Mouse (Mus musculus) neural tube, embryonic 10.5 days (tissue): Measurements from ENCODE around the gene Mfsd7a.
"Not testable (repeated sequence)": the region's sequence is repeated elsewhere in the genome, so short reads cannot be mapped to it uniquely, and the experiment has no call there.

Experiments used
- DNase-seq: peaks from one replicate; pipeline ENCODE4 v3.0.0-alpha.2; 2017; ENCODE audit warnings: low spot score; ENCODE audit errors: extremely low spot score

Mfsd7a gene

DNA sequence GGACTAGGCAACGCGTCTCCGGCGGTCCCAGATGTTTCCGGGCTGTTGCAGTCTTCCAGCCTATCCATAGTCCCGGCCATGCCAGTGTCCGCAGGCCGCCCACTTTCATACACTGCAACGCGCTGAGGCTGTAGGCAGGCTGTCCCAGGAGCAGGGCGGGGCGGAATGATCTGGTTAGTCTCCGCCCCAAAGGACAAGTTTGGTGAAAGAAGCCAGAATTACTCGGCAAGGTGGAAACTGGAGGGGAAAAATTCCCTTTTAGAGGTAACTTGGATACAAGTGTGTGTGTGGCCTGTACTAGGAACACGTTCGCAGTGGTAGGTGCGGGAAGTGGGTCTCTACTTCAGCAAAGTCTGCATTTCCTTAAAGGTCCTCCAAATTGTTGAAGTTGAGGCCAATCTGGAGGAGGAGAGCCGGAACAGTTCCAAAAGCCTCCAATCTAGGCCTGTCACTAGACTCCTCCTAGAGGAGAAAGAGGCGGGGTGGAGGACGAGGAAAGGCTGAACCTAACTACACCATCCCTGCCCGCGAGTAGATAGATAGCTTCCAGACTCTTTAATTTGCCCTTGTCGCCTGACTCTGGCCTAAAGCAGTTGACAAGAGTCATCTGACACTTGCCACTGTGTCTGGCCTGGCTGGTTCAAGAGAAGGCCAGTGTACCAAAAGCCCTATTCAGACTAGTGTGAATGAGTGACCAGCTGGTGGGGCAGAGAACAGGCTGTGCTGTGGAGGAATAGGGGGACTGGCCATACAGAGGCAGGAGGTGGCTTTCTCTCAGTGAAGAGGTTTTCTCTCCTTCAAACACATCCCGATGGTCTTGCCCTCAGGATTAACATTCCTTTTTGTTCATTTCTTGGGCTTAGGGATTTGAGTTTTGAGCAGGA lies at the start of gene Mfsd7a:
Gene Mfsd7a, minus strand, starts transcription at position 107 of the 884 bp plus-strand sequence.
- DNase-seq, result peak; percentile 59

- not testable (repeated sequence) for DNase-seq
Observed at GRCm38 (mm10) chr5:108486148-108486547, 37.5 kb upstream of the Mfsd7a start.

DNA sequence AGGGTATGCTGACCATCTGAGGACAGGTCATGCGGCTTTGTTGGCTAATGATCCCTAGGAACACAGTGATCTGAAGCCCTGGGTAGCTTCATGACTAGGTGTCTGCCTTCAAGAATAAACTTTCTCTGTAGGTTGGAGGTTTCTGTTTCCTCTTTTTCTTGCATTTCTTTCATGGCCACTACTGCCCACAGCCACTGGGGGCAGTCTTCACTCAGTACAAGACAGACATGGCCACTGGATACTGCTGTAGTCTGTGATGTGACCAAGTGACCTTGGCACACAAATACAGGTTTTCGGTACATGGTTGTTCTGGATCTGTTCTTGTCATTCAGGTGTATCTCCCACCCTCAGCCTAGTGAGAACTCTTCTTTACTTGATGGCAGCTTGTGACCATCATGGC lies 36.5 kb upstream of the Mfsd7a start:
- DNase-seq, result peak; percentile 35

GRCm38 (mm10) chr5:108483006-108483405 lies 34.3 kb upstream of the Mfsd7a start:
- no peak for DNase-seq

DNA sequence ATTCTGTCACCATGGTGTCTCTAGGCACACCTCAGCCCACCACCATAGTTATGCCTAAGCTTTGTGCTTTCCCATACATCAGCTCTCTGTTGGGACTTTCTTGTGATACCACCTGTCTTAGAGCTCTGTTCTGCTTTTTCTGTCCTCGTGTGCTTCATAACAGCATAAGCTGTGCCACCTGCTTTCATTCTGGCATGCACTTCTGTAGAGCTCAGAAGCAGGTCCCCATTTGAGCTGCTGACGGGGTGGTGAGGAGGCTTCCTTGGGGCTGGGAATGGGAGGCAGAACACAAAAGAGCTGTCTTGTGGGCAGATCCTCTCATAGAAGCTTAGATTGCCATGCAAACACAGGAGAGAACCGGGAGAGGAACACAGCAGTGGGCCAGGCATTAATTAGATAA lies 27.3 kb upstream of the Mfsd7a start:
- no peak for DNase-seq

- no peak for DNase-seq
Observed at GRCm38 (mm10) chr5:108473737-108474136, 25.0 kb upstream of the Mfsd7a start.

GRCm38 (mm10) chr5:108469617-108470016 lies 20.9 kb upstream of the Mfsd7a start:
- DNase-seq, result no peak

DNA sequence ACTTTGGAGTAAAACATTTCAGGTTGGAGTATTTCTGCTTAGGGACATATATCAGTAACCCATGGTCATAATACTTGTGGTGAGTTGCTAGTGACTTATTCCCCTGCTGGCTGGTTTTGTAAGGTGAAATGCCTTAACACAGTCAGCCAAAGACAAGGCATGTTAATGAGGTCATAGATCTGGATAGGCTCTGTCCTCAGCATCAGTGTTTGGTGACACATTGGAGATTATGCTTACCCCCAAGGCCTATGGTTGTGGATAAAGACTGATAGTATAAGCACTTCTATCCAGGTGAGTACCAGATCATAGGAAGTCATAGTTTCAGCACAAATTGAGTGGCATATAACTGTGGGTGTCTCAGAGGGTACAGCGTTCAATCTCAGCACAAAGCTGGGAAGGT lies 18.0 kb upstream of the Mfsd7a start:
- DNase-seq, result no peak

- no peak for DNase-seq
Observed at GRCm38 (mm10) chr5:108465131-108465891, 16.6 kb upstream of the Mfsd7a start.

DNA sequence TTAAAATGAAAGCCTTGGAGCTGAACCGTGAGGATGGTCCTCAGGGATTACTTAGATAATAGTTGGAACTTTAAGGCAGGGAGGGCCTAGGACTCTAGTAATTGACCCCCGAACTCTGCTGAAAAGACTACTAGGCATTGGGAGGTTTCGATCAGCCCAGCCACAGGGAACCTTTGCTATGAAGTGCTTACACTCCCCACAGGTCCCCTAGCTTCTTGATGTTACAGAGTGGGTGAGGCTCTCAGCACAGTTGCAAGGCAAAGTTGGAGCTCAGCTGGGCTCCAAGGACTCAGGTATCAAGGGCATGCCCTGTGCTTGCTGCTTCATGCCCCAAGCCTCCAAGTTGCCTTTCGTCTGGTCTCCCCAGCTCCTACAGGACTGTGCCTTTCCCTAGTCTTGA lies 13.8 kb upstream of the Mfsd7a start:
- no peak for DNase-seq

GRCm38 (mm10) chr5:108461082-108462065 lies 12.7 kb upstream of the Mfsd7a start, which contains the start of gene Pcgf3:
Gene Pcgf3, plus strand, starts transcription at chr5:108461232.
- peak; percentile 96 for DNase-seq

DNA sequence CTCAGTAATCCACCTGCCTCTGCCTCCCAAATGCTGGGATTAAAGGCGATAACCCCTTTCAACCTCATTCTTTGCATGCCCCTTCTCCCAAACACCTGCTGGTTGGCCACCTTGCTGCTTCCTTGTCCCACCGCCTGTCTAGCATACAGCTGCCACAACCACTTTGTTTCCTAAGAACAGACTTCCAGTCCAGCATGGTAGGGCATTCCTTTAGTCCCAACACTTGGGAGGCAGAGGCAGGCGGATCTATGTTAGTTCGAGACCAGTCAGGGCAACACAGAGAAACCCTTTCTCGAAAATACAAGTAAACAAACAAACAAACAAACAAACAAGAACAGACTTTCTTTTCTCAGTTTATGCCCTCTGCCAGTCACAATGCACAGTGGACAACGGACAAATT lies 11.8 kb upstream of the Mfsd7a start:
- no peak for DNase-seq

DNA sequence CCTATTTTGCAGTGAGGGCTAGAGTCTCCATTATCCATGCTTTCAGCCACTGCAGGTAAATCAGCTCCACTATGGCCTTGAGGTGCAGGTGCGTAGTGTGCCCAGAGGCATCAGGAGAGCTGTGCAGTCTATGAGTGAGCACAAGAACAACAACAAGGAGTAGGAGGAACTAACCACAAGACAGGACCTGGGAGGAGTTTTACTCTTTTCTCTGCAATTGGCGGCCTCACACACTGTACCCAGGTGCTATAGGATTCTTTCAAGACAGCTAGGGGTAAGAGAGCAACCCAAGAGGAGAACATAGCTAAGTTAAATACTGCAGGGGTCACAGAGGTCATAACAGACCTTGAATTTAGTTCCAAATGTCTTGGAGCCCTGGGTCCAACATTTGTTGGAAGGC lies 10.0 kb upstream of the Mfsd7a start:
- no peak for DNase-seq

GRCm38 (mm10) chr5:108454094-108454493 lies 5.4 kb upstream of the Mfsd7a start:
- no peak for DNase-seq

GRCm38 (mm10) chr5:108452422-108452821 lies 3.7 kb upstream of the Mfsd7a start:
- DNase-seq, result no peak

DNA sequence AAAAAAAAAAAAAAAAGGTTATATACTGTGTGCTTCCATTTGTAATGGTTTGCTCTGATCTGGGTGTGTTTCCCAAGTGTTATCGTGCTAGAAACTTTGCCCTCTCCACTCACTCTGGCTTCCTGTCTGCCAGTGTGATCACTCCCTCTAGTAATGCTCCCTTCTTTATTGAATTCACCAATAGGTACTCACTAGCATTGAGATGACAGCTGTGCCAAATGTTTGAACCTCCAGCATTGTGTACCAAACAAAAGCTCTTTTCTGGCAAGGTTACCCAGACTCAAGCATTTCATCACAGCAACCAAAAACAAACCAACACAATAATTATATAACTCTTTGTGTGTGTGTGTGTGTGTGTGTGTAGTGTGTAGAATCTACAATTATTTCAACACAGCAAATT lies 2.9 kb upstream of the Mfsd7a start:
- DNase-seq, result no peak

DNA sequence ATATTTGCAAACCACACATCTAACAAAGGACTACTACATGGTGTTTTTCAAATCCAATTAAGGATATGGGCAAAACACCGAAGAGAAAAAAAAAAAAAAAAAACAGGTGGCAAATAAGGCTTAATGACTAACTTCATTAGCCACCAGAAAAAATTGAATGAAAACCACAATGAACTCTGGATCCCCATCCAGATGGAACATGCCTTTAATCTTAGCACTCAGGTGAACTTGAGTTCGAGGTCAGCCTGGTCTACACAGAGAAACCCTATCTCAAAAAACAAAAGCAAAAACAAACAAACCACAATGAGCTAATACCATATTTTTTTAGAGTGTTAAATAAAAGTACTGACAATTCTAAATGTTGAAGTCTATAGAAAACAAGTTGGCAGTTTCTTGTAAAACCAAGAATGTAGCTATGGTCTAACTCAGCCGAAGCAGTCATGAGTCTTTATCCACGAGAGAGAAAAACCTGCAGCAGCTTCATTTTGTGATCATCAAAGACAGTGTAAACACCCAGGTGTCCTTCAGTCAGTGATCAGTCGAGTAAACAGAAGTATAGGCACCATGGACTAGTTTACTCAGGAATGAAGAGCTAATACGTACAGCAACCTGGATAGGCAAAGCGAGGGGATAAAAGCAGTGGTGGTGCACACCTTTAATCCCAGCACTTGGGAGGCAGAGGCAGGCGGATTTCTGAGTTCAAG lies 2.3 kb upstream of the Mfsd7a start:
- no peak for DNase-seq

GRCm38 (mm10) chr5:108447857-108448256 lies 834 bp downstream of the Mfsd7a start:
- DNase-seq, result no peak

DNA sequence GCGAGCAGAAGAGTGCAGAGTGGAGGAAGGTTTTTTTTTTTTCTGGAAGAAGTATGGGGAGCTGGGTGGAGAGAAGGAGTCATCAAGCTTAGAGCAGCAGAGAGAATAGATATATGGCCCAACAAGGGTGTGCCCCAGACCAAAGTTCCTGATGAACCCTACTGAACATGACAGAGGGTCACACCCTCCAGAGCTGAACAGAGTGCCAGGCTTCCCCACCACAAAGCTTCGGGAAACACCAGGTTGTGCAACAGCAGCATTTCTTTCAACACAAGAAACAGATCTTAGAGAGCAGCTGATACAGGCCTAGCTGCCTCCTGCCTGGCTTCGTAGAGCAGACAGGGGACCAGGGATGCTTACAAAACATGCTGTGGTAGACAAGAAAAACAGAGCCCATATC lies 1.7 kb downstream of the Mfsd7a start:
- no peak for DNase-seq

GRCm38 (mm10) chr5:108436101-108436500 lies 12.6 kb downstream of the Mfsd7a start:
- DNase-seq, result no peak
